Mouse (Mus musculus): ENCODE measurements around the gene Large2.
A peak's percentile ranks its signal among the peaks of the same experiment; 100 is the strongest.

DNA sequence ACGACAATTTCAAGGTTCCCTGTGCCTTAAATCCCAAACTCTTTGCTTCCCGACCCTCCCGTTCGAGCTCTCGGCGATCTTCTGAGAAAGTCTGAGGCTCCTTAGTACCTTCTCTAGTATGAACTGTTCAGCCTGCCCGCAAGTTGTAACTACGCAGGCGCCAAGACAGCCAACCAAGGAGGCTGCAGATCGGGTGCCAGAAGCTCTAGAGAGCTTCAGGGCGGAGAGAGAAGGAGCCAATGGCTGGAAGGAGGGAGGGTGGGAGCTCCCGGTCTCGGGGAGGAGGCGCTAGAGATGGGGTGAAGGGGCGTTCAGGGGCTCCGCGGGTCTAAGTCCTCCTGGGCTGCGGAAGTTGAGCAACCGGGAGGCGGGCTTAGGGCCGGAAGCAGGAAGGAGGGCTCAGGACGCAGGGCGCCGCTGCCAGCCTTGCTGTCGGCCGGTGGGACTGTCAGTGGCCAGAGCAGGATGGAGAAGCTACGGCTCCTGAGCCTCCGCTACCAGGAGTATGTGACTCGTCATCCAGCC is 492 bp upstream of the Large2 start:
- TF ChIP-seq POLR2A (IDR thresholded peaks at IDR 0.05; ENCODE audit: insufficient read depth, low read depth, low read length) (peak; percentile 80), CTCF (IDR thresholded peaks at IDR 0.05; ENCODE audit: insufficient read depth, low read depth, low read length) (no peak)
